Mouse (Mus musculus) limb, embryonic 14.5 days (tissue): Measurements from ENCODE around the gene Il1a. TPM values are rescaled to one million over a fixed set of nuclear protein-coding genes. Genes with fewer than 3 reads are reported as not detected.

Experiments
- ATAC-seq: fragments of 200-750 bp; cut with Nextera tagmentation; 2 replicates; pipeline ENCODE4 v1.8.0; 2017; ENCODE audit warnings: low read depth, moderate number of reproducible peaks, moderate TSS enrichment; ENCODE audit not compliant: low FRiP score
- DNase-seq: peaks from one replicate; pipeline ENCODE4 v3.0.0-alpha.2; 2015; ENCODE audit warnings: low spot score
- H3K27ac ChIP-seq: fragments of 300-500 bp; sonication (generic); replicated peaks from 2 replicates; pipeline ENCODE4 v1.5.1; 2014; ENCODE audit warnings: low read depth, mild to moderate bottlenecking, low read length, moderate library complexity, mixed read lengths
- H3K27me3 ChIP-seq: fragments of 300-500 bp; sonication (generic); 2 replicates; pipeline ENCODE4 v1.6.1; 2014; ENCODE audit warnings: low read length, mixed read lengths; ENCODE audit not compliant: control insufficient read depth, insufficient read depth
- H3K36me3 ChIP-seq: fragments of 300-500 bp; sonication (generic); 2 replicates; pipeline ENCODE4 v1.6.1; 2014; ENCODE audit warnings: mild to moderate bottlenecking, low read length, moderate library complexity, mixed read lengths; ENCODE audit not compliant: control insufficient read depth, insufficient read depth
- H3K4me1 ChIP-seq: fragments of 300-500 bp; sonication (generic); 2 replicates; pipeline ENCODE4 v1.6.1; 2014; ENCODE audit warnings: antibody characterized with exemption, low read length, mixed read lengths; ENCODE audit not compliant: control insufficient read depth, insufficient read depth
- H3K4me2 ChIP-seq: fragments of 300-500 bp; sonication (generic); replicated peaks from 2 replicates; pipeline ENCODE4 v1.6.1; 2014; ENCODE audit warnings: low read depth, mild to moderate bottlenecking, low read length, moderate library complexity; ENCODE audit not compliant: severe bottlenecking
- H3K4me3 ChIP-seq: fragments of 300-500 bp; sonication (generic); replicated peaks from 2 replicates; pipeline ENCODE4 v1.5.1; 2014; ENCODE audit warnings: low read length
- H3K9ac ChIP-seq: fragments of 300-500 bp; sonication (generic); 2 replicates; pipeline ENCODE4 v1.6.1; 2014; ENCODE audit warnings: mild to moderate bottlenecking, low read depth, low read length, moderate library complexity; ENCODE audit not compliant: severe bottlenecking
- H3K9me3 ChIP-seq: fragments of 300-500 bp; sonication (generic); 2 replicates; pipeline ENCODE4 v1.6.1; 2016; ENCODE audit warnings: low read length; ENCODE audit not compliant: control insufficient read depth
- POLR2A ChIP-seq: fragments of 200-500 bp; IDR thresholded peaks from 2 replicates; pipeline ENCODE4 v1.8.0; 2012; ENCODE audit warnings: inconsistent platforms, mild to moderate bottlenecking, moderate library complexity, borderline replicate concordance; ENCODE audit not compliant: insufficient read depth, insufficient read length; ENCODE audit errors: extremely low read depth
- WGBS: fragments of 180-500 bp; shearing (Covaris S2); extraction: QIAGEN DNeasy Blood & Tissue Kit; methylation state at CpG from one replicate; pipeline ENCODE4 v1.1.7; 2014; 5-methylcytosine and 5-hydroxymethylcytosine counted together
- polyA plus RNA-seq, 2 experiments: library from polyadenylated mRNA; depleted of rRNA in 1 of 2; stranded (reverse) in 1 of 2; unstranded in 1 of 2; fragments of >200 nt; fragmentation: Nextera tagmentation in 1 of 2; extraction: Ambion mirVana in 1 of 2; gene quantifications; 2 replicates each; pipeline versions ENCODE4 v1.2.1 to v1.2.3; 2012 to 2014

Il1a gene
- polyA plus RNA-seq, 2 experiments = 0.06 TPM; not detected in 1

DNA sequence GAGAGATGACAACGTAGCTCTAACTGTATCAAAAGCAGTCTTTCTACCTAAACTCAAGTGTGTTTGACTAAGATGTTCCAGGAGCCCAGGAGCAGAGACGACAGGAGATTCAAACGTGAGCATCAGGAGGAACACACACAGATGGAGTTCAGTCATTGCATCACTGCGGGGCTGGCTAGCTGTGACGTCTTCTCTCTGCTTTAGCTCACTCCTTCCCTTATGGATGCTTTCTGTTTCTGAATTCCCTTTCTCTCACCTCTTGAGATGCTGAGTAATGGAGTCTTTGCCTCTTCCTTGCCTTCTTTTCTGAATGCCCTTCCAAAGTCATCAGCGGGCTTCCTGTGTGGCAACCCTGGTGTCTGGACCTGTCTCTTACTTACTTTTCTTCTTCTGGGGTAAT is 5.1 kb upstream of the Il1a start:
- DNase-seq (no peak), ATAC-seq (no peak)
- WGBS = 80% methylated on average over 6 of the region's 6 CpGs
- Histone ChIP-seq H3K27me3 (no peaks in the 10 kb centered on the region), H3K9ac (no peak overlapping the region), H3K4me1 (no peaks in the 10 kb centered on the region), H3K9me3 (no peaks in the 10 kb centered on the region), H3K4me3 (no peak overlapping the region), H3K27ac (no peak overlapping the region), H3K36me3 (no peaks in the 10 kb centered on the region), H3K4me2 (no peak overlapping the region)
- no peak for TF ChIP-seq POLR2A

DNA sequence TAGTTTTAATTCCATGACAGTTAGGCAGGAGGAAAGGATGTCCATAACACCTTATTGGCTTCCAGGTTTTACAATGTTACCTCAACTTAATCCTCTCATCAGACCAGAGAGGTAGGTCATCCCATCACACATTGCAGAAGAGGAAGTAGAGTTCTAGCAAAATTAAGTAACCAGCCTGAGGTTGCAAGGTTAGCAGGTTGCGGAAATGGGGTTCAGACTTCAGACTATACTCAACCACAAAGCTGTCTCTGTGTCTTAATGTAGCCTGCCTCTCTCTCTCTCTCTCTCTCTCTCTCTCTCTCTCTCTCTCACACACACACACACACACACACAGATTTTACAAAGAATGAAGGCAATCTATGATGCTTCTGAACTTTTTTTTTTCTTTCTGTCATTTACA is 4.2 kb upstream of the Il1a start:
- H3K36me3 ChIP-seq = no peaks in the 10 kb centered on the region
- no peak overlapping the region for H3K4me3 ChIP-seq
- no peak overlapping the region for H3K4me2 ChIP-seq
- no peaks in the 10 kb centered on the region for H3K27me3 ChIP-seq
- no peak overlapping the region for H3K27ac ChIP-seq
- ATAC-seq = no peak
- TF ChIP-seq POLR2A = no peak
- H3K9ac ChIP-seq = no peak overlapping the region
- no peaks in the 10 kb centered on the region for H3K4me1 ChIP-seq
- no peaks in the 10 kb centered on the region for H3K9me3 ChIP-seq
- DNase-seq = no peak
- WGBS = 83% methylated on average over 1 of the region's 1 CpGs

DNA sequence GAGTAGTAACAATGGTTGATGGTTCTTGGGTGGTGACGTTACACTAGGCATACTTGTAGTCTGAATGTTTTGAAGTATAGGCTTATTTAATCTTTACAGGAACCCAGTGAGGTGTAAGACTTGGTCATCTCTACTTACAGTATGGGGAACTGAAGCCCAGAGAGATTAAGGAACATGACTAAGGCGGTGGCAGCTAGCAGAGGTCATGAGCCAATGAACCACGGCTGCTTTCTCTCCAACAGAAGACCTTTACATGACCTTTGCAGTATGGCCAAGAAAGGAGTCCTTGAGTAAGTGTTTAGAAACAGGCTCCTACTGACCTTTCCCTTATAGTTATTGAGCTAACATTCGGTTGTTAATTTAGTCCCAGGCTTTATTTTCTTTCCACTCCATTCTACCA is 3.8 kb downstream of the Il1a start:
- H3K36me3 ChIP-seq = no peaks in the 10 kb centered on the region
- WGBS = 79% methylated on average over 4 of the region's 4 CpGs
- no peak overlapping the region for H3K9ac ChIP-seq
- no peak for ATAC-seq
- no peak for TF ChIP-seq POLR2A
- H3K4me2 ChIP-seq = no peak overlapping the region
- DNase-seq = no peak
- no peaks in the 10 kb centered on the region for H3K4me1 ChIP-seq
- H3K27ac ChIP-seq = no peak overlapping the region
- H3K27me3 ChIP-seq = no peaks in the 10 kb centered on the region
- no peaks in the 10 kb centered on the region for H3K9me3 ChIP-seq
- no peak overlapping the region for H3K4me3 ChIP-seq

DNA sequence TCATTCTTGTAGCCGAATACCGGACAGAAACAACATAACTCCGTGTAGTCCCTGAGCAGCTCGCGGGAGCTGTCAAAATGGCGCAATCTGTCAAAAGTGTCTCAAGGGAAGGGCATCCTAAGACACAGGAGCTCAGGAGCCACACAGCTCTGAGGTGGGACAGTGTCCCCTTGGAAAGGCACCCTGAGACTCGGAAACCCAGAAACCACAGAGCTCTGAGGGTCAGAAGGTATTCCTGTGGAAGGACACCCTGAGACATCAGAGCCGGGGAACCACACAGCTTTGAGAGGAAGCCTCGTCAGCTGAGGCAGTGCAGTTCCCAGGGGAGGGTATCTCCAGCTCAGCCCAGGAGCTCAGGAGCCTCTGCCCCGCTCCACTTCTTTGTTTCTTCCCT is 12.2 kb downstream of the Il1a start:
- ATAC-seq = peak; percentile 27
- 5% methylated on average over 10 of the region's 10 CpGs for WGBS
- no peak for TF ChIP-seq POLR2A
- peaks cover 13% of the 10 kb centered on the region for H3K4me1 ChIP-seq
- H3K27ac ChIP-seq = peak overlapping the region; percentile 75
- no peaks in the 10 kb centered on the region; the same call in 1 of the 2 replicates for H3K36me3 ChIP-seq
- DNase-seq = peak; percentile 32
- peak overlapping the region; percentile 92 for H3K4me2 ChIP-seq
- no peaks in the 10 kb centered on the region for H3K9me3 ChIP-seq
- H3K9ac ChIP-seq = peak overlapping the region; percentile 70
- H3K4me3 ChIP-seq = peak overlapping the region; percentile 85
- H3K27me3 ChIP-seq = no peaks in the 10 kb centered on the region

DNA sequence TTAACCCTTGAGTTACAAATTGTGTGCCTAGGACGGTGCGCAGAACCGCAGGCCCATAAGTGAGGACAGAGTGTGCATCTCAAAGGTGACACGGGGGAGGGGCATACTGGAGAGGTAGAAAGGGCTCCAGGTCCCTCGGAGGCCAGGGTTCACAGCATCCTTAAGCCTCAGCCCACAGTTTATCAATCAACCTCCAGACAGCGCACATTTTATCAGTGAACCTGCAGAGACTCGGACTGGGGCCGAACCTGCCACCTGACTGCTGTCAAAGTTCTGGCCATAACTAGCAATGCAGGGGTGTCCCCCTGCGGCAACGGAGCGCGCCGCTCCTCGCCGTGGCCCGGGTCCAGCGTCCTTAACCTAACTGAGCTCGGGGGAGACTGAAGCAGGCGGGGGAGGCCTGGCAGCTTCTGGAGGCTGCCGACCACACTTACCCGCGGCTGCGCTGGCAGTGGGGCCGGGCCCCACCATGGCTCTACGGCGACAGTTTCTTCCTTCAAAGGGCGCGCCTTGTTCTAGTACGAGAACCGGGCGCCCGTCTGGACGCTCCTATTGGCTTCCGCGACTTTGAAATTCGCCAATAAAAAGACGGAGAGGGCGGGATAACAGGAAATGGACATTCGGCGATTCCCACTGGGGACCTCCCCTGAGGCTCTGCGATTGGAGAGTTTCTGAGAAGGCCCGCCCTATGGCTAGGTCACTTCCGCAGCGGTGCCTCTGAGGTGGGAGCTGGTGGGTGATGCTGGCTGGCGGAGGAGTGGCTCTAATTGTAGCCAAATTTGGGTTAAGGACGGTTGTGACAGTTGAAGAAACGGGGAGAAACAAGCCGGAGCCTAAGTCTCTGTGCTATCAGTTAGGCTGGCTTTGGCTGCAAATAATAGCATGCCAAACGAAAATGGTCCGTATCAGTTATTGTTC is 12.8 kb downstream of the Il1a start, which contains the start of gene Ckap2l:
Gene Ckap2l (minus strand): TSS at position 542 of the 918 bp plus-strand sequence.
- H3K27ac ChIP-seq = peak within 1 kb of the TSS; percentile 75
- no peaks in the 10 kb centered on the region; the same call in 1 of the 2 replicates for H3K36me3 ChIP-seq
- H3K4me2 ChIP-seq = peak within 1 kb of the TSS; percentile 92
- no peaks in the 10 kb centered on the region for H3K9me3 ChIP-seq
- no peaks in the 10 kb centered on the region for H3K27me3 ChIP-seq
- DNase-seq (peak; percentile 99), ATAC-seq (peak; percentile 100)
- peak; percentile 53; the same call in 1 of the 2 replicates for TF ChIP-seq POLR2A
- peak within 1 kb of the TSS; percentile 75 for H3K9ac ChIP-seq
- H3K4me1 ChIP-seq = peaks cover 13% of the 10 kb centered on the region
- H3K4me3 ChIP-seq = peak within 1 kb of the TSS; percentile 85
- under 1% methylated on average over 49 of the region's 50 CpGs for WGBS
